In genomic region chr12:110667466-110668077, GRCm38 (mm10) we compare ENCODE assay signal across 15 mouse cellular contexts. TPM values are rescaled to one million over a fixed set of nuclear protein-coding genes. Genes with fewer than 3 reads are reported as not detected.
DNase-seq lines count a peak whose midpoint lies in the region; ATAC-seq and TF ChIP-seq lines count a peak whose summit lies in the region.
"Had no signal": no experiment of that assay in that cellular context is flagged by ENCODE, and none has a peak within 500 bp of the region (broad histone marks: within the 10 kb centered on the region; RNA-seq: fewer than 3 reads in every experiment).

No protein-coding gene starts in this region.

- no peak for TF ChIP-seq EP300 in heart, adult 2 months (IDR thresholded peaks at IDR 0.05; ENCODE audit: insufficient read depth, low read depth, low read length)

- H3K27me3 ChIP-seq in heart, adult 2 months (ENCODE audit: control insufficient read depth, insufficient read depth, low read length), result no peaks in the 10 kb centered on the region
- no peaks in the 10 kb centered on the region for H3K27me3 ChIP-seq in forebrain, embryonic 14.5 days (replicated peaks; ENCODE audit: control insufficient read depth, insufficient read depth, low read length)
- H3K27me3 ChIP-seq: liver, embryonic 15.5 days had no signal

- intact Hi-C loops in heart, adult 2 months (cut with DNase I), result loop anchor here (5.0 kb wide), 1 partner anchor 35 kb away; no protein-coding TSS in a partner anchor

- no peak for ATAC-seq in forebrain, embryonic 14.5 days

- H3K4me1 ChIP-seq in heart, adult 2 months (ENCODE audit: control insufficient read depth, insufficient read depth, low read length), result no peaks in the 10 kb centered on the region
- no peaks in the 10 kb centered on the region for H3K4me1 ChIP-seq in forebrain, embryonic 14.5 days (ENCODE audit: control insufficient read depth, insufficient read depth, low read length)
- H3K4me1 ChIP-seq: embryonic facial prominence, embryonic 10.5 days; limb, embryonic 10.5 days; liver, embryonic 15.5 days had no signal

- H3K4me2 ChIP-seq in forebrain, embryonic 14.5 days (ENCODE audit: low read length), result no peak overlapping the region
- H3K4me2 ChIP-seq: liver, embryonic 15.5 days had no signal

- H3K36me3 ChIP-seq in heart, adult 2 months (ENCODE audit: control insufficient read depth, insufficient read depth, low read length), result no peaks in the 10 kb centered on the region
- H3K36me3 ChIP-seq in forebrain, embryonic 14.5 days (ENCODE audit: control insufficient read depth, insufficient read depth, low read length), result peaks cover 77% of the 10 kb centered on the region

- H3K9me3 ChIP-seq in forebrain, embryonic 14.5 days (replicated peaks; ENCODE audit: control insufficient read depth, low read length), result no peaks in the 10 kb centered on the region
- H3K9me3 ChIP-seq: embryonic facial prominence, embryonic 10.5 days; limb, embryonic 10.5 days; liver, embryonic 15.5 days had no signal

- H3K4me3 ChIP-seq in heart, adult 2 months, result no peak overlapping the region
- no peak overlapping the region for H3K4me3 ChIP-seq in layer of hippocampus, adult 2 months
- H3K4me3 ChIP-seq in forebrain, embryonic 14.5 days (ENCODE audit: low read depth, low read length), result no peak overlapping the region
- H3K4me3 ChIP-seq: embryonic facial prominence, embryonic 10.5 days; limb, embryonic 10.5 days; liver, embryonic 15.5 days had no signal

- WGBS in heart, adult 2 months, result 51% methylated on average over 13 of the region's 13 CpGs
- WGBS in forebrain, embryonic 14.5 days, result 88% methylated on average over 13 of the region's 13 CpGs

- H3K79me2 ChIP-seq in heart, adult 2 months (replicated peaks; ENCODE audit: control insufficient read depth, insufficient read depth, low read length), result no peaks in the 10 kb centered on the region

- no peak overlapping the region for H3K27ac ChIP-seq in heart, adult 2 months
- H3K27ac ChIP-seq in layer of hippocampus, adult 2 months, result no peak overlapping the region
- no peak overlapping the region for H3K27ac ChIP-seq in forebrain, embryonic 14.5 days (ENCODE audit: low read depth, low read length)
- H3K27ac ChIP-seq: embryonic facial prominence, embryonic 10.5 days; limb, embryonic 10.5 days; liver, embryonic 15.5 days had no signal

- no peak for TF ChIP-seq POLR2A in heart, adult 2 months (IDR thresholded peaks at IDR 0.05; ENCODE audit: insufficient read depth, low read depth, low read length)

- TF ChIP-seq CTCF in heart, adult 2 months (IDR thresholded peaks at IDR 0.05), result peak; percentile 48
- peak; percentile 29 for TF ChIP-seq CTCF in layer of hippocampus, adult 2 months (conservative IDR thresholded peaks at IDR 0.05)

- no peak overlapping the region for H3K9ac ChIP-seq in heart, adult 2 months (ENCODE audit: low read depth, low read length)
- H3K9ac ChIP-seq in forebrain, embryonic 14.5 days (ENCODE audit: low read length), result no peak overlapping the region
- H3K9ac ChIP-seq: liver, embryonic 15.5 days had no signal

- peak in 1 of 2 experiments; percentile 26 for DNase-seq in heart, adult 2 months
- DNase-seq in heart, adult 8-10 months (ENCODE audit: low spot score), result no peak
- DNase-seq in layer of hippocampus, adult 2 months (ENCODE audit: low spot score in 2 of 2), result no peak
- no peak for DNase-seq in layer of hippocampus, adult 9-11 months
- peak; percentile 46 for DNase-seq in NIH3T3 (ENCODE audit: low read depth)
- peak; percentile 33 for DNase-seq in kidney, adult 9 months
- no peak for DNase-seq in forebrain, embryonic 14.5 days (ENCODE audit: low spot score)
- no peak for DNase-seq in spleen, postnatal 36 days (ENCODE audit: low spot score in 2 of 2)

RNA-seq across cellular contexts. Expression of gene 1700001K19Rik, which starts 14.8 kb away (rescaled TPM):
- total RNA-seq in heart, adult 2 months (2021), result not detected
- polyA plus RNA-seq in heart, adult 2 months (2012; rRNA removed), result 0.12 TPM in 1 of 2 replicates, not detected in the other
- total RNA-seq in heart, adult 8-10 months (2022), result not detected
- total RNA-seq in layer of hippocampus, adult 2 months (2021), result not detected
- polyA plus RNA-seq in forebrain, embryonic 14.5 days (2014; fragmentation: Nextera tagmentation; extraction: Ambion mirVana), result not detected in 2 replicates
- total RNA-seq: layer of hippocampus, adult 8-10 months; megakaryocyte-erythroid progenitor cell, adult 5-6 weeks; monocyte, adult 5-6 weeks had no signal
- polyA plus RNA-seq: heart, embryonic 14.5 days; limb, embryonic 10.5 days; liver, embryonic 15.5 days had no signal

RNA-seq across cellular contexts. Expression of gene Hsp90aa1, which starts 35.0 kb away (rescaled TPM):
- total RNA-seq in heart, adult 2 months (2021), result 100 to 1,000 TPM; 186 to 228 TPM
- 47.5 and 99.5 TPM in 2 replicates for polyA plus RNA-seq in heart, adult 2 months (2012; rRNA removed)
- total RNA-seq in heart, adult 8-10 months (2022), result 100 to 1,000 TPM; 124 to 228 (median 180) TPM
- total RNA-seq in layer of hippocampus, adult 2 months (2021), result 100 to 1,000 TPM; 921 to 990 TPM
- polyA plus RNA-seq in forebrain, embryonic 14.5 days (2014; fragmentation: Nextera tagmentation; extraction: Ambion mirVana), result 1,205 and 1,208 TPM in 2 replicates

Comparison
In these comparisons a context has a peak if more than half of its experiments do, and no peak if none do; other contexts are left out.
1. DNase-seq: peak in NIH3T3 (single experiment) and kidney, adult 9 months (single experiment); none in heart, adult 8-10 months (single experiment), layer of hippocampus, adult 2 months (0 of 2), layer of hippocampus, adult 9-11 months (single experiment), forebrain, embryonic 14.5 days (single experiment) and spleen, postnatal 36 days (0 of 2).
2. RNA of gene Hsp90aa1, which starts 35.0 kb away (total RNA-seq): 921 to 990 TPM in layer of hippocampus, adult 2 months; 186 to 228 TPM in heart, adult 2 months and 124 to 228 TPM in heart, adult 8-10 months; every median in the first group is over 4 times any median in the second.